Comparison of ENCODE assay signal across 9 mouse cellular contexts in genomic region chr2:20547349-20547677, GRCm38 (mm10).
DNase-seq lines count a peak whose midpoint lies in the region; ATAC-seq lines count a peak whose summit lies in the region.
"Had no signal": no experiment of that assay in that cellular context is flagged by ENCODE, and none has a peak within 500 bp of the region (broad histone marks: within the 10 kb centered on the region; RNA-seq: fewer than 3 reads in every experiment).

No protein-coding gene starts in this region.

- 13% methylated on average over 5 of the region's 5 CpGs for WGBS in hindbrain, embryonic 15.5 days
- WGBS in liver, embryonic 16.5 days (ENCODE audit: insufficient replicate concordance) = 11% methylated on average over 5 of the region's 5 CpGs
- 15% methylated on average over 5 of the region's 5 CpGs for WGBS in stomach, embryonic 16.5 days

- no peak for ATAC-seq in hindbrain, embryonic 15.5 days (ENCODE audit: low FRiP score, low read depth)
- ATAC-seq in liver, embryonic 16.5 days (ENCODE audit: low read depth) = no peak
- ATAC-seq in stomach, embryonic 16.5 days (ENCODE audit: insufficient read depth, low FRiP score) = peak; percentile 92

- H3K4me3 ChIP-seq in hindbrain, embryonic 15.5 days = peak overlapping the region; percentile 13
- H3K4me3 ChIP-seq in liver, embryonic 16.5 days (ENCODE audit: low read depth, low read length) = peak overlapping the region; percentile 31
- H3K4me3 ChIP-seq in stomach, embryonic 16.5 days (replicated peaks; ENCODE audit: low read length) = peak overlapping the region; percentile 32

- no peak overlapping the region for H3K27ac ChIP-seq in hindbrain, embryonic 15.5 days (replicated peaks)
- H3K27ac ChIP-seq in liver, embryonic 16.5 days (ENCODE audit: low read length) = no peak overlapping the region
- peak overlapping the region; percentile 92 for H3K27ac ChIP-seq in stomach, embryonic 16.5 days (ENCODE audit: low read length)

- peaks cover 26% of the 10 kb centered on the region for H3K4me1 ChIP-seq in hindbrain, embryonic 15.5 days (replicated peaks)
- no peaks in the 10 kb centered on the region for H3K4me1 ChIP-seq in liver, embryonic 16.5 days (ENCODE audit: control insufficient read depth, low read depth, low read length)
- H3K4me1 ChIP-seq in stomach, embryonic 16.5 days (ENCODE audit: control insufficient read depth, insufficient read depth, low read length) = peaks cover 18% of the 10 kb centered on the region

- peak; percentile 23 for DNase-seq in retina, postnatal 1 day
- no peak for DNase-seq in retina, embryonic 14.5 days (ENCODE audit: low spot score)
- DNase-seq in ovary, postnatal 10 days (ENCODE audit: low spot score) = no peak
- DNase-seq in frontal cortex, postnatal 25 days (ENCODE audit: low spot score in 2 of 2) = no peak
- no peak for DNase-seq in frontal cortex, postnatal 14 days (ENCODE audit: low spot score in 2 of 2)
- DNase-seq: thymus, postnatal 25 days had no signal

- no peaks in the 10 kb centered on the region for H3K9me3 ChIP-seq in hindbrain, embryonic 15.5 days
- no peaks in the 10 kb centered on the region for H3K9me3 ChIP-seq in liver, embryonic 16.5 days (replicated peaks; ENCODE audit: control insufficient read depth, low read length)
- no peaks in the 10 kb centered on the region for H3K9me3 ChIP-seq in stomach, embryonic 16.5 days (replicated peaks; ENCODE audit: control insufficient read depth, low read length)

- H3K4me2 ChIP-seq in hindbrain, embryonic 15.5 days = peak overlapping the region; percentile 47
- peak overlapping the region; percentile 46 for H3K4me2 ChIP-seq in liver, embryonic 16.5 days (ENCODE audit: low read depth, low read length)
- H3K4me2 ChIP-seq in stomach, embryonic 16.5 days (ENCODE audit: low read depth, low read length) = peak overlapping the region; percentile 53

- H3K9ac ChIP-seq in hindbrain, embryonic 15.5 days = no peak overlapping the region
- H3K9ac ChIP-seq in liver, embryonic 16.5 days (ENCODE audit: low read depth, low read length) = no peak overlapping the region
- peak overlapping the region; percentile 36 for H3K9ac ChIP-seq in stomach, embryonic 16.5 days (ENCODE audit: low read length)

- H3K27me3 ChIP-seq in hindbrain, embryonic 15.5 days = peaks cover 4% of the 10 kb centered on the region
- H3K27me3 ChIP-seq in liver, embryonic 16.5 days (ENCODE audit: control insufficient read depth, insufficient read depth, low read depth, low read length) = no peaks in the 10 kb centered on the region
- no peaks in the 10 kb centered on the region for H3K27me3 ChIP-seq in stomach, embryonic 16.5 days (ENCODE audit: control insufficient read depth, insufficient read depth, low read length)

- H3K36me3 ChIP-seq in hindbrain, embryonic 15.5 days = no peaks in the 10 kb centered on the region
- no peaks in the 10 kb centered on the region for H3K36me3 ChIP-seq in liver, embryonic 16.5 days (ENCODE audit: control insufficient read depth, insufficient read depth)
- H3K36me3 ChIP-seq in stomach, embryonic 16.5 days (ENCODE audit: control insufficient read depth, insufficient read depth, low read length) = no peaks in the 10 kb centered on the region
